Mouse (Mus musculus) midbrain, postnatal 0 days (tissue): Measurements from ENCODE around the gene Ppef2. TPM values are rescaled to one million over a fixed set of nuclear protein-coding genes. Genes with fewer than 3 reads are reported as not detected.

Source experiments
- ATAC-seq: fragments of 200-750 bp; cut with Nextera tagmentation; 2 replicates; pipeline ENCODE4 v1.8.0; 2017; ENCODE audit warnings: moderate number of reproducible peaks, mild to moderate bottlenecking, moderate TSS enrichment, moderate library complexity; ENCODE audit not compliant: low FRiP score
- DNase-seq: peaks from one replicate; pipeline ENCODE4 v3.0.0-alpha.2; 2015; ENCODE audit warnings: low spot score
- H3K27ac ChIP-seq: fragments of 300-500 bp; sonication (generic); 2 replicates; pipeline ENCODE4 v1.5.1; 2014; ENCODE audit warnings: low read depth, mild to moderate bottlenecking, low read length, mixed read lengths
- H3K27me3 ChIP-seq: fragments of 300-500 bp; sonication (generic); 2 replicates; pipeline ENCODE4 v1.6.1; 2014; ENCODE audit warnings: low read length, control low read depth, mixed read lengths; ENCODE audit not compliant: insufficient read depth
- H3K36me3 ChIP-seq: fragments of 300-500 bp; sonication (generic); 2 replicates; pipeline ENCODE4 v1.6.1; 2014; ENCODE audit warnings: low read length, control low read depth, mixed read lengths; ENCODE audit not compliant: insufficient read depth
- H3K4me1 ChIP-seq: fragments of 300-500 bp; sonication (generic); 2 replicates; pipeline ENCODE4 v1.6.1; 2014; ENCODE audit warnings: mild to moderate bottlenecking, control low read depth, antibody characterized with exemption, low read length, mixed read lengths; ENCODE audit not compliant: insufficient read depth
- H3K4me2 ChIP-seq: fragments of 300-500 bp; sonication (generic); 2 replicates; pipeline ENCODE4 v1.6.1; 2014; ENCODE audit warnings: low read depth, mild to moderate bottlenecking, low read length, mixed read lengths; ENCODE audit not compliant: poor library complexity, severe bottlenecking
- H3K4me3 ChIP-seq: fragments of 300-500 bp; sonication (generic); 2 replicates; pipeline ENCODE4 v1.5.1; 2014; ENCODE audit warnings: low read depth, mild to moderate bottlenecking, low read length, moderate library complexity
- H3K9ac ChIP-seq: fragments of 300-500 bp; sonication (generic); replicated peaks from 2 replicates; pipeline ENCODE4 v1.6.1; 2014; ENCODE audit warnings: mild to moderate bottlenecking, low read length, moderate library complexity, mixed read lengths; ENCODE audit not compliant: poor library complexity, severe bottlenecking
- H3K9me3 ChIP-seq: fragments of 300-500 bp; sonication (generic); 2 replicates; pipeline ENCODE4 v1.6.1; 2016; ENCODE audit warnings: low read length, control low read depth
- CTCF ChIP-seq: IDR thresholded peaks from 2 replicates; pipeline ENCODE4 v1.5.1; 2016; ENCODE audit warnings: antibody characterized with exemption, mild to moderate bottlenecking
- WGBS: fragments of 180-500 bp; shearing (Covaris S2); extraction: QIAGEN DNeasy Blood & Tissue Kit; methylation state at CpG from one replicate; pipeline ENCODE4 v1.1.7; 2014; 5-methylcytosine and 5-hydroxymethylcytosine counted together
- polyA plus RNA-seq: library from polyadenylated mRNA; unstranded; fragments of >200 nt; fragmentation: Nextera tagmentation; extraction: Ambion mirVana; gene quantifications from 2 replicates; pipeline ENCODE4 v1.2.1, GENCODE M21; 2015
- total RNA-seq: library from RNA; depleted of rRNA; stranded (reverse); fragments of >200 nt; gene quantifications from 2 replicates; pipeline ENCODE4 v1.2.3, GENCODE M21; 2014

Ppef2 gene
- total and polyA plus RNA-seq, 2 experiments from 2014 or later = 0.47 to 0.60 TPM

- Histone ChIP-seq H3K4me3 (no peak overlapping the region), H3K9me3 (no peaks in the 10 kb centered on the region), H3K4me1 (no peaks in the 10 kb centered on the region), H3K27me3 (no peaks in the 10 kb centered on the region), H3K4me2 (no peak overlapping the region), H3K9ac (no peak overlapping the region), H3K36me3 (peaks cover 32% of the 10 kb centered on the region), H3K27ac (no peak overlapping the region)
- DNase-seq (no peak), ATAC-seq (no peak)
- TF ChIP-seq CTCF = no peak
- 69% methylated on average over 3 of the region's 3 CpGs for WGBS
Observed at GRCm38 (mm10) chr5:92283107-92283506, 27.0 kb upstream of the Ppef2 start.

- H3K36me3 ChIP-seq = peaks cover 26% of the 10 kb centered on the region
- H3K9ac ChIP-seq = no peak overlapping the region
- H3K27ac ChIP-seq = no peak overlapping the region
- H3K4me1 ChIP-seq = no peaks in the 10 kb centered on the region
- H3K4me3 ChIP-seq = no peak overlapping the region
- H3K27me3 ChIP-seq = no peaks in the 10 kb centered on the region
- H3K4me2 ChIP-seq = no peak overlapping the region
- no peak for ATAC-seq
- peak; percentile 16 for DNase-seq
- H3K9me3 ChIP-seq = no peaks in the 10 kb centered on the region
- no peak for TF ChIP-seq CTCF
- 76% methylated on average over 4 of the region's 4 CpGs for WGBS
Observed at GRCm38 (mm10) chr5:92282571-92282970, 26.5 kb upstream of the Ppef2 start.

GRCm38 (mm10) chr5:92278942-92279537 is 23.0 kb upstream of the Ppef2 start:
- Histone ChIP-seq H3K9me3 (no peaks in the 10 kb centered on the region), H3K9ac (no peak overlapping the region), H3K27ac (no peak overlapping the region), H3K4me1 (no peaks in the 10 kb centered on the region), H3K4me3 (no peak overlapping the region), H3K36me3 (no peaks in the 10 kb centered on the region), H3K27me3 (no peaks in the 10 kb centered on the region), H3K4me2 (no peak overlapping the region)
- ATAC-seq = no peak
- 0 out of 2 replicates have a peak, but pooled peaks have one; percentile 6 for TF ChIP-seq CTCF
- no peak for DNase-seq
- 80% methylated on average over 10 of the region's 10 CpGs for WGBS

- Histone ChIP-seq H3K4me3 (peak within 1 kb of the TSS; percentile 54), H3K4me2 (peak within 1 kb of the TSS; percentile 75), H3K9ac (peak within 1 kb of the TSS; percentile 66), H3K27me3 (no peaks in the 10 kb centered on the region), H3K27ac (peak within 1 kb of the TSS; percentile 62), H3K9me3 (no peaks in the 10 kb centered on the region), H3K36me3 (no peaks in the 10 kb centered on the region), H3K4me1 (no peaks in the 10 kb centered on the region)
- 3% methylated on average over 53 of the region's 54 CpGs for WGBS
- peak; percentile 68 for TF ChIP-seq CTCF
- peak; percentile 89 for ATAC-seq
- DNase-seq = peak; percentile 83
Observed at GRCm38 (mm10) chr5:92277437-92278394, 21.6 kb upstream of the Ppef2 start, which contains the start of gene Naaa. Gene Naaa, minus strand, starts transcription at chr5:92278170.

- H3K27ac ChIP-seq = no peak overlapping the region
Observed at GRCm38 (mm10) chr5:92270496-92270895, 14.4 kb upstream of the Ppef2 start.

More at GRCm38 (mm10) chr5:92270496-92270895, 14.4 kb upstream of the Ppef2 start:
- ATAC-seq (no peak), DNase-seq (no peak)
- no peak overlapping the region for H3K4me2 ChIP-seq
- no peaks in the 10 kb centered on the region for H3K27me3 ChIP-seq
- H3K9ac ChIP-seq = no peak overlapping the region
- H3K4me3 ChIP-seq = no peak overlapping the region
- WGBS = 82% methylated on average over 7 of the region's 7 CpGs
- no peak for TF ChIP-seq CTCF
- 0 out of 2 replicates have a peak, but pooled peaks cover 3% of the 10 kb centered on the region for H3K36me3 ChIP-seq
- H3K4me1 ChIP-seq = no peaks in the 10 kb centered on the region
- H3K9me3 ChIP-seq = no peaks in the 10 kb centered on the region
